Mouse (Mus musculus) liver, postnatal 0 days (tissue): ENCODE measurements around the gene Rapgef4. TPM values are rescaled to one million over a fixed set of nuclear protein-coding genes. Genes with fewer than 3 reads are reported as not detected.
A peak's percentile ranks its signal among the peaks of the same experiment; 100 is the strongest.

Experiments
- ATAC-seq: fragments of 200-750 bp; cut with Nextera tagmentation; 2 replicates; pipeline ENCODE4 v1.8.0; 2017; ENCODE audit warnings: mild to moderate bottlenecking, moderate library complexity
- DNase-seq: peaks from one replicate; pipeline ENCODE4 v3.0.0-alpha.2; 2016
- H3K27ac ChIP-seq: fragments of 300-500 bp; sonication (generic); 2 replicates; pipeline ENCODE4 v1.5.1; 2014; ENCODE audit warnings: antibody characterized with exemption, moderate library complexity, mild to moderate bottlenecking, low read depth
- H3K27me3 ChIP-seq: fragments of 300-500 bp; sonication (generic); 2 replicates; pipeline ENCODE4 v1.6.1; 2014; ENCODE audit warnings: low read length, control low read depth, mixed read lengths; ENCODE audit not compliant: insufficient read depth
- H3K36me3 ChIP-seq: fragments of 300-500 bp; sonication (generic); replicated peaks from 2 replicates; pipeline ENCODE4 v1.6.1; 2014; ENCODE audit warnings: mild to moderate bottlenecking, control low read depth, low read length, moderate library complexity, mixed read lengths; ENCODE audit not compliant: insufficient read depth
- H3K4me1 ChIP-seq: fragments of 300-500 bp; sonication (generic); 2 replicates; pipeline ENCODE4 v1.6.1; 2014; ENCODE audit warnings: antibody characterized with exemption, mild to moderate bottlenecking, control low read depth; ENCODE audit not compliant: insufficient read depth
- H3K4me2 ChIP-seq: fragments of 300-500 bp; sonication (generic); 2 replicates; pipeline ENCODE4 v1.6.1; 2014; ENCODE audit warnings: low read depth, mild to moderate bottlenecking, low read length, moderate library complexity, mixed read lengths
- H3K4me3 ChIP-seq: fragments of 300-500 bp; sonication (generic); 2 replicates; pipeline ENCODE4 v1.5.1; 2014; ENCODE audit warnings: low read depth, low read length
- H3K9ac ChIP-seq: fragments of 300-500 bp; sonication (generic); replicated peaks from 2 replicates; pipeline ENCODE4 v1.6.1; 2014; ENCODE audit warnings: mild to moderate bottlenecking, moderate library complexity
- H3K9me3 ChIP-seq: fragments of 300-500 bp; sonication (generic); 2 replicates; pipeline ENCODE4 v1.6.1; 2016; ENCODE audit warnings: mild to moderate bottlenecking, control low read depth, low read length, mixed read lengths
- CTCF ChIP-seq: sonication (generic); IDR thresholded peaks from 2 replicates; pipeline ENCODE4 v1.5.1; 2016; ENCODE audit warnings: antibody characterized with exemption, low read depth
- EP300 ChIP-seq: IDR thresholded peaks from 2 replicates; pipeline ENCODE4 v1.6.1; 2016; ENCODE audit warnings: antibody characterized with exemption, low read depth, mild to moderate bottlenecking
- WGBS: fragments of 180-500 bp; shearing (Covaris S2); extraction: QIAGEN DNeasy Blood & Tissue Kit; methylation state at CpG from one replicate; pipeline ENCODE4 v1.1.7; 2014; ENCODE audit not compliant: insufficient replicate concordance; 5-methylcytosine and 5-hydroxymethylcytosine counted together
- polyA plus RNA-seq: library from polyadenylated mRNA; unstranded; fragments of >200 nt; fragmentation: Nextera tagmentation; extraction: Ambion mirVana; gene quantifications from 2 replicates; pipeline ENCODE4 v1.2.1, GENCODE M21; 2015

The Rapgef4 gene
- polyA plus RNA-seq, 1 experiment from 2014 or later: 30.2 TPM

- DNase-seq (no peak), ATAC-seq (no peak)
- no peak overlapping the region for H3K27ac ChIP-seq
- no peaks in the 10 kb centered on the region for H3K4me1 ChIP-seq
- H3K27me3 ChIP-seq: no peaks in the 10 kb centered on the region
- H3K9ac ChIP-seq: no peak overlapping the region
- H3K4me2 ChIP-seq: no peak overlapping the region
- H3K4me3 ChIP-seq: no peak overlapping the region
- TF ChIP-seq EP300: no peak
- no peak for TF ChIP-seq CTCF
- H3K36me3 ChIP-seq: no peaks in the 10 kb centered on the region
- H3K9me3 ChIP-seq: no peaks in the 10 kb centered on the region
- WGBS: 78% methylated on average over 8 of the region's 8 CpGs
Observed at GRCm38 (mm10) chr2:72098366-72098765, 117.3 kb downstream of the Rapgef4 start.

- Histone ChIP-seq H3K36me3 (no peaks in the 10 kb centered on the region), H3K4me1 (no peaks in the 10 kb centered on the region), H3K27me3 (no peaks in the 10 kb centered on the region), H3K4me3 (no peak overlapping the region), H3K27ac (no peak overlapping the region), H3K9ac (no peak overlapping the region), H3K4me2 (no peak overlapping the region), H3K9me3 (no peaks in the 10 kb centered on the region)
- 64% methylated on average over 8 of the region's 8 CpGs for WGBS
- DNase-seq (no peak), ATAC-seq (no peak)
- TF ChIP-seq EP300: no peak
- no peak for TF ChIP-seq CTCF
Observed at GRCm38 (mm10) chr2:72104604-72105003, 123.6 kb downstream of the Rapgef4 start.

GRCm38 (mm10) chr2:72107525-72108180 lies 126.6 kb downstream of the Rapgef4 start:
- Histone ChIP-seq H3K9me3 (no peaks in the 10 kb centered on the region), H3K4me1 (no peaks in the 10 kb centered on the region), H3K4me2 (no peak overlapping the region), H3K36me3 (no peaks in the 10 kb centered on the region), H3K27ac (no peak overlapping the region), H3K27me3 (no peaks in the 10 kb centered on the region), H3K9ac (no peak overlapping the region), H3K4me3 (no peak overlapping the region)
- no peak for ATAC-seq
- TF ChIP-seq EP300 (no peak), CTCF (no peak)
- DNase-seq: no peak
- WGBS: 67% methylated on average over 12 of the region's 12 CpGs

GRCm38 (mm10) chr2:72108448-72109312 lies 127.6 kb downstream of the Rapgef4 start:
- no peaks in the 10 kb centered on the region for H3K4me1 ChIP-seq
- no peak overlapping the region for H3K4me3 ChIP-seq
- H3K9ac ChIP-seq: no peak overlapping the region
- DNase-seq (no peak), ATAC-seq (no peak)
- H3K27ac ChIP-seq: no peak overlapping the region
- H3K4me2 ChIP-seq: no peak overlapping the region
- TF ChIP-seq CTCF: no peak
- no peak for TF ChIP-seq EP300
- WGBS: 73% methylated on average over 4 of the region's 4 CpGs
- H3K36me3 ChIP-seq: no peaks in the 10 kb centered on the region
- H3K27me3 ChIP-seq: no peaks in the 10 kb centered on the region
- no peaks in the 10 kb centered on the region for H3K9me3 ChIP-seq

- no peaks in the 10 kb centered on the region for H3K27me3 ChIP-seq
- DNase-seq (no peak), ATAC-seq (no peak)
- no peak for TF ChIP-seq EP300
- no peak for TF ChIP-seq CTCF
- no peaks in the 10 kb centered on the region for H3K36me3 ChIP-seq
- H3K9me3 ChIP-seq: no peaks in the 10 kb centered on the region
- H3K4me3 ChIP-seq: no peak overlapping the region
- no peak overlapping the region for H3K27ac ChIP-seq
- no peak overlapping the region for H3K4me2 ChIP-seq
- H3K4me1 ChIP-seq: 0 out of 2 replicates have a peak, but pooled peaks cover 2% of the 10 kb centered on the region
- 61% methylated on average over 5 of the region's 5 CpGs for WGBS
- H3K9ac ChIP-seq: no peak overlapping the region
Observed at GRCm38 (mm10) chr2:72110404-72110803, 129.4 kb downstream of the Rapgef4 start.

- WGBS: 74% methylated on average over 5 of the region's 5 CpGs
- no peak overlapping the region for H3K4me3 ChIP-seq
- no peak for TF ChIP-seq EP300
- TF ChIP-seq CTCF: no peak
- no peaks in the 10 kb centered on the region for H3K27me3 ChIP-seq
- 0 out of 2 replicates have a peak, but pooled peaks cover 10% of the 10 kb centered on the region for H3K4me1 ChIP-seq
- H3K36me3 ChIP-seq: no peaks in the 10 kb centered on the region
- H3K9ac ChIP-seq: no peak overlapping the region
- H3K4me2 ChIP-seq: no peak overlapping the region
- peak overlapping the region; percentile 36; the same call in 1 of the 2 replicates for H3K27ac ChIP-seq
- ATAC-seq (no peak), DNase-seq (no peak)
- H3K9me3 ChIP-seq: no peaks in the 10 kb centered on the region
Observed at GRCm38 (mm10) chr2:72113716-72114115, 132.7 kb downstream of the Rapgef4 start.
